Mouse (Mus musculus): ENCODE results near the gene Inafm1. TPM values are rescaled to one million over a fixed set of nuclear protein-coding genes. Genes with fewer than 3 reads are reported as not detected.

The Inafm1 gene
- 19.8 and 23.6 TPM in 2 replicates for polyA plus RNA-seq (2011; ENCODE audit: insufficient read depth, insufficient read length, low replicate concordance, missing spikeins)

GRCm38 (mm10) chr7:16273081-16273765 lies at the start of gene Inafm1:
Gene Inafm1 (minus strand): TSS chr7:16273617.
- no peak for TF ChIP-seq CTCF (IDR thresholded peaks at IDR 0.05; ENCODE audit: control insufficient read depth, insufficient read depth, low read length)
- TF ChIP-seq POLR2A (IDR thresholded peaks at IDR 0.05; ENCODE audit: borderline replicate concordance, control insufficient read depth, low read depth, low read length), result peak; percentile 31; the same call in 1 of the 2 replicates
- under 1% methylated on average over 48 of the region's 49 CpGs for WGBS
- Histone ChIP-seq H3K4me3 (replicated peaks; ENCODE audit: control insufficient read depth, low read depth, low read length) (peak within 1 kb of the TSS; percentile 85), H3K4me1 (ENCODE audit: control insufficient read depth, insufficient read depth, low read length) (peaks cover 2% of the 10 kb centered on the region; the same call in 1 of the 2 replicates), H3K27ac (ENCODE audit: control insufficient read depth, insufficient read depth, low read depth, low read length, poor library complexity) (peak within 1 kb of the TSS; percentile 85)

GRCm38 (mm10) chr7:16320479-16320878 lies 47.1 kb upstream of the Inafm1 start:
- TF ChIP-seq POLR2A (IDR thresholded peaks at IDR 0.05; ENCODE audit: borderline replicate concordance, control insufficient read depth, low read depth, low read length), result no peak
- no peak for TF ChIP-seq CTCF (IDR thresholded peaks at IDR 0.05; ENCODE audit: control insufficient read depth, insufficient read depth, low read length)
- 86% methylated on average over 6 of the region's 6 CpGs for WGBS
- Histone ChIP-seq H3K27ac (ENCODE audit: control insufficient read depth, insufficient read depth, low read depth, low read length, poor library complexity) (no peak overlapping the region), H3K4me1 (ENCODE audit: control insufficient read depth, insufficient read depth, low read length) (no peaks in the 10 kb centered on the region), H3K4me3 (replicated peaks; ENCODE audit: control insufficient read depth, low read depth, low read length) (no peak overlapping the region)

- no peak for TF ChIP-seq CTCF (IDR thresholded peaks at IDR 0.05; ENCODE audit: control insufficient read depth, insufficient read depth, low read length)
- no peak for TF ChIP-seq POLR2A (IDR thresholded peaks at IDR 0.05; ENCODE audit: borderline replicate concordance, control insufficient read depth, low read depth, low read length)
- Histone ChIP-seq H3K4me1 (ENCODE audit: control insufficient read depth, insufficient read depth, low read length) (no peaks in the 10 kb centered on the region; the same call in 1 of the 2 replicates), H3K27ac (ENCODE audit: control insufficient read depth, insufficient read depth, low read depth, low read length, poor library complexity) (no peak overlapping the region), H3K4me3 (replicated peaks; ENCODE audit: control insufficient read depth, low read depth, low read length) (no peak overlapping the region)
- WGBS, result 89% methylated on average over 4 of the region's 4 CpGs
Measured at GRCm38 (mm10) chr7:16319216-16319615, 45.8 kb upstream of the Inafm1 start.

DNA sequence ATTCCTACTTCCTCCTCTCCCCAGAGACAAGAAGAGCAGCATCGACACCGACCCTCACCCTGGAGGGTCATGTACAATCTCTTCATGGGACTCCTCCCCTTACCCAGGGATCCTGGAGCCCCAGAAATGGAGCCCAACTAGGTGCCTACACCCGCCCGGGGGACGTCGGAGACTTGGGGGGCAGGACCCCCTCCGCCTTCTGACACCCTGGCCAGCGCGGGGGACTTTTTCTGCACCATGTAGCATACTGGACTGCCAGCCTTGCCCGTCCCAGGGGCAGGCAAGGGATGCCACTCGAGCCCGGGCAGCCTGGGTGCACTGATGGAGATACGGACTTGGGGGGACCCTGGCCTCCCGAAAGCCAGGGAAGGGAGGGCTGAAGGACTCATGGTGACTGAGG lies 43.7 kb upstream of the Inafm1 start:
- TF ChIP-seq CTCF (IDR thresholded peaks at IDR 0.05; ENCODE audit: control insufficient read depth, insufficient read depth, low read length) (no peak), POLR2A (IDR thresholded peaks at IDR 0.05; ENCODE audit: borderline replicate concordance, control insufficient read depth, low read depth, low read length) (no peak)
- H3K27ac ChIP-seq (ENCODE audit: control insufficient read depth, insufficient read depth, low read depth, low read length, poor library complexity), result no peak overlapping the region
- no peak overlapping the region for H3K4me3 ChIP-seq (replicated peaks; ENCODE audit: control insufficient read depth, low read depth, low read length)
- 91% methylated on average over 14 of the region's 14 CpGs for WGBS
- peaks cover 3% of the 10 kb centered on the region; the same call in 1 of the 2 replicates for H3K4me1 ChIP-seq (ENCODE audit: control insufficient read depth, insufficient read depth, low read length)

GRCm38 (mm10) chr7:16315222-16315759 lies 41.9 kb upstream of the Inafm1 start:
- no peak overlapping the region for H3K27ac ChIP-seq (ENCODE audit: control insufficient read depth, insufficient read depth, low read depth, low read length, poor library complexity)
- 46% methylated on average over 4 of the region's 4 CpGs for WGBS
- no peak for TF ChIP-seq CTCF (IDR thresholded peaks at IDR 0.05; ENCODE audit: control insufficient read depth, insufficient read depth, low read length)
- TF ChIP-seq POLR2A (IDR thresholded peaks at IDR 0.05; ENCODE audit: borderline replicate concordance, control insufficient read depth, low read depth, low read length), result no peak
- H3K4me3 ChIP-seq (replicated peaks; ENCODE audit: control insufficient read depth, low read depth, low read length), result no peak overlapping the region
- H3K4me1 ChIP-seq (ENCODE audit: control insufficient read depth, insufficient read depth, low read length), result peaks cover 8% of the 10 kb centered on the region

DNA sequence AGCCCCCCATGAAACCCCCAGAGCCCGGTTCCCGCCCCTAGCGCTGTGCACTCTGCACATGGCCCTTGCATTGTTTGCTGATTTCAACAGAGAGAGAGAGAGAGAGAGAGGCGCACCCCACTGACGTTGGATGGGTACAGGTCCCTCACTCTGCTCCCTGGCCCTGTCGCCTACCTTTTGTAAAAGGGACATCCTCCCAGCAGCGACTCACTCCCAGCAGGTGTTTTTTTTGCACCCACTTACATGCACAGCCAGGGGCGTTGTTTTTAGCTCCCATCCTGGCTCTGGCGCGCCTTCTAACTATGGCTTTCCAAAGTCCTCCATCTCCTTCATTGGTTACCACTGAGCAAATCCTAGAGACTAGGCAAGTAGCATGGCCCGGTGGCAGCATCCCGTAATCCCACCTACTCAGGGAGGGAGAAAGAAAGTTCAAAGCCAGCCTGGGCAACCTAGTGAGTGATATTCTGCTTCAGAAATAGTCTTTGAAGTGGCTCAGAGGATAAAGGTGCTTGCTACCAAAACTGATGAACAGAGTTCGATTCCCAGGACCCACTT lies 40.9 kb upstream of the Inafm1 start:
- WGBS, result 35% methylated on average over 13 of the region's 13 CpGs
- Histone ChIP-seq H3K27ac (ENCODE audit: control insufficient read depth, insufficient read depth, low read depth, low read length, poor library complexity) (peak overlapping the region; percentile 60), H3K4me1 (ENCODE audit: control insufficient read depth, insufficient read depth, low read length) (peaks cover 8% of the 10 kb centered on the region), H3K4me3 (replicated peaks; ENCODE audit: control insufficient read depth, low read depth, low read length) (peak overlapping the region; percentile 38)
- TF ChIP-seq CTCF (IDR thresholded peaks at IDR 0.05; ENCODE audit: control insufficient read depth, insufficient read depth, low read length) (no peak), POLR2A (IDR thresholded peaks at IDR 0.05; ENCODE audit: borderline replicate concordance, control insufficient read depth, low read depth, low read length) (no peak)

GRCm38 (mm10) chr7:16313481-16314220 lies 40.2 kb upstream of the Inafm1 start:
- WGBS, result 1% methylated on average over 53 of the region's 66 CpGs
- TF ChIP-seq CTCF (IDR thresholded peaks at IDR 0.05; ENCODE audit: control insufficient read depth, insufficient read depth, low read length) (0 out of 2 replicates have a peak, but pooled peaks have one; percentile 16), POLR2A (IDR thresholded peaks at IDR 0.05; ENCODE audit: borderline replicate concordance, control insufficient read depth, low read depth, low read length) (peak; percentile 97)
- peak overlapping the region; percentile 94 for H3K27ac ChIP-seq (ENCODE audit: control insufficient read depth, insufficient read depth, low read depth, low read length, poor library complexity)
- peaks cover 10% of the 10 kb centered on the region for H3K4me1 ChIP-seq (ENCODE audit: control insufficient read depth, insufficient read depth, low read length)
- peak overlapping the region; percentile 71 for H3K4me3 ChIP-seq (replicated peaks; ENCODE audit: control insufficient read depth, low read depth, low read length)
